Mouse (Mus musculus) ovary, postnatal 36 days (tissue): ENCODE measurements around the gene Dclre1a.
A peak's percentile ranks its signal among the peaks of the same experiment; 100 is the strongest.
"Not testable (repeated sequence)": the region's sequence is repeated elsewhere in the genome, so short reads cannot be mapped to it uniquely, and the experiment has no call there.

ENCODE experiments used
- DNase-seq: peaks from one replicate; pipeline ENCODE4 v3.0.0; 2022; ENCODE audit warnings: low spot score, mixed read lengths

The Dclre1a gene

DNA sequence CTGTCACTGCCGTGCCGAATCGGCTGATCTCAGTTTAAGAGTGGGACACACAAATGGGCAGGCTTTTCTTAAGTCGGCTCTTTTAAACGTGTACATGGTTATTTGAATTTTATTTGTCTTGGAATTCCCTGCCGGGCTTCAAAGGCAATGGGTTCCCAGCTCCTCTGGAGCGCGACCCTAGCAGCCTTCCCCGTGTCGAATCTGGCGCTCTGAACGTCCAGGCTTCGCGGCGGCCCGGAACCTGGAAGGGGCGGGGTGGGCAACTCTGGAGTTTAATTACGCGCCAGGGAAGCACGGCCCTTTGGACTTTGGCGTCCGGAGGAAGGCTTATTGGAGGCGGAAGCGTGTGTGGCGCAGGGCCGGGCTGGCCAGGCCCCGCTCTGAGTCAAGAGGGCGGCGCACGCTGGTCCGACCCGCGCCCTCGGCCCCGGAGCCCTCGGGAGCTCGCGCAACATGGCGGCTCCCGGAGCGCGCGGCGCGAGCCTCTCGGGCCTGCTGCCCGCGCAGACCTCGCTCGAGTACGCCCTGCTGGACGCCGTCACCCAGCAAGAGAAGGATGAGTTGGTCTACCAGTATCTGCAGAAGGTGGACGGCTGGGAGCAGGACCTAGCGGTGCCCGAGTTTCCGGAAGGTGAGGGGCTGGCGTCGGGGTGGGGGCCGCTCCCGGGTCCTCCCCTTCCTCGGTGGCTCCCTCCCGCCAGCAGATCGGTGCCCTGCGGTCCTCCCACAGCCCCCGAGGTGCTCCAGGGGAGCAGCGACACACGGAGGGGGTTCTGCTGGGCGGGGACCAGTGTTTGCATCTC lies 409 bp upstream of the Dclre1a start, which contains the start of gene Nhlrc2:
Gene Nhlrc2, plus strand, starts transcription at position 32 of the 803 bp plus-strand sequence.
- DNase-seq: peak; percentile 85

DNA sequence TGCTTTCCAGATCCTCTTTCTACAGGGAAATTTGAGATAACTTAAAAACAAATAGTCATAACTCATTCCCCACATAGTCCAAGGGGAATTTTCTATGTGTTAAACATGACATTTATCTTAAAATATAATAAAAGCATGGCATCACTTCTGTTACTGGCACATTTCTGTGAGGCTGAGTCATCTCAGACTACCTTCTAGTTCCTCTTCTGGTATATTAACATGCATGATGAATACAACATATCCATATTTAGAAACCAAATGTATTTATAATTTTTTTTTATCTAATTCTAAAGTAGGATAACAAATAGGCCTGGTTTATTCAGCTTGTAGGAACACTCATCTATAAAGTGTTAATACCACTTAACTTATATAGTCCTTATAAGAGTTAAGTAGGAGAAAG lies 2.0 kb downstream of the Dclre1a start:
- no peak for DNase-seq

DNA sequence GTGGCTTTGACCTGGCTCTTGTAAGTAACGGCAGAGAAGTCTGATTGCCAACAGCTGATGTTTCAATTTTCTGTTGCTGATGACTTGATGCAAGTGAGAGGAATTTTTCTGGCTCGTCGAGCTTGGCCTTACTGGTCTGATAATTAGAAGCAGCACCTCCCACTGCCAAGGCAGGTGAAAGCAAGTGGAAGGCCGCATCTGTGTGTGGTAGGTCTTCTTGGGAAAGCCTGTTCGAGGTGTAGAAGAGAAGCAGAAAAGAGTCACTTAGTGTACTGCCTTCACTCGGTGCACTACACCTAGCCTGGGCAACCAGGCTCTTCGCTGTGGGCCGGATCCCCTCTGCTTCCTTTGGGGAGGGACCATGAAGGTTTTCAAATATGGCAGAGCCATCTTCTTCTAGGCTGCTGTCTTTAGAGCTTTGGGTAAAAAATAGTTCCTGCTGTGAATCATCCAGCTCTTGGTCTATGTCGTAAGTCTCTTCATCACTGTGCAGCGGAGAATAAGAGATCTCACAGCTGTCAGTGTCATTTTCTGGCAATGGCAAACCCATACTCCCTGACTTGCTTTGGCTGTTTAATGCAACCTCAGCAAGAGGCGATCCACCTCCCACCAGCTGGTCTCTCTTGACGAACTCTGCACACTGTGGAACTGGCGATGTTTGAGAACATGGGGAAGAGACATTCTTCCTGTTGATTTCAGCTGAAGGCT lies 3.2 kb downstream of the Dclre1a start:
- no peak for DNase-seq

DNA sequence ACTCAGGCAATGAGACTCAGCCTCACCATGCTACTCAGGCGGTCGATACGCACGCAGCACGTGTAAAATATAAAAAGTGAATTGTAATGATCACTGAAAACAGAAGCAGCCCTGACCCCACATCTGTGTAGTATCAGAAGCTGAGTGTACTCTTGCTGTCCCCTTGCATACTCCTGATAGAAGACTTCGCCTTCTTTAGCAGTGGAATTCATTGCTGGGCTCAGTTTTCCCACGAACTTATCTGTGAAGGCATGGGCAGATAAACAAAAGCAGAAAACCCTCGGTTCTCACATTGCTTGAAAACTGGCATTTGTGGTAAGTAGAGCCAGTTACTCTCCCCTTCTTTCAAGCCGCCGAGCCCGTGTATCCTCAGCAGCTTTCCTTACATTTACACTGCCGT lies 4.7 kb downstream of the Dclre1a start:
- DNase-seq: no peak

DNA sequence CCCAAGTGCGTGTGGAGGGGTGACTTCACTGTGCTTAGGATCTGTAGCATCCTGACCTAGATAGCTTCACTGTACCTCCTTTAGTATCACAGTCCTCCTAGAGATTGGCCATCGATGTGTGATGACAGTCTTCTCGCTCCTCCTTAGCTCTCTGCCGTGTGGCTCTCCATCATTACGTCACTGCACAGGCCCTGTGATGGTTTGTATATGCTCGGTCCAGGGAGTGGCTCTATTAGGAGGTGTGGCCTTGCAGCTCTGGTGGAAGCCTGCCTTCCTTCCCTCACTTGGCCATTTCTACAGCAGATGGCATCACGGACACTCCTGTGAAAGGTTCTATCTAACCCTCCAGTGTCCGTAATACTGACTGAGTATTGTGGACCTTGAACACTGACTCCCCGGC lies 12.3 kb downstream of the Dclre1a start:
- no peak for DNase-seq

DNA sequence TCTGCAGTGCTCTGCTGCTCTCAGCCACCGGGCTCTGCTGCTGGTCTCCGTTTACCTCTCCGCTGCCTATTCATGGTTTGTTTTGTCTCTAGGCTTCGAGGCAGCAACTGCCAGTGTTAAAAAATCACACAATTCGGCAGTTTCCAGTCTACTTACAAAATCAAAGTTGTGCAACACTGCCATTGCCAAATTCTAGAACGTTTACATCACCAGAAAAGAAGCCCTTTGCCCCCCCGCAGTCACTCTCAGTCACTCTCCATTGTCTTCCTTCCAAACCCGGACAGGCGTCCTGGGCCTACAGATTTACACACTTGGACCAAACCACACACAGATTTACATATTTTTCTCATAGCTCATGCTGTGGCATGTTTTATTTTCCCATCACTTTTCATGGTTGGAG lies 13.0 kb downstream of the Dclre1a start:
- DNase-seq: no peak

DNA sequence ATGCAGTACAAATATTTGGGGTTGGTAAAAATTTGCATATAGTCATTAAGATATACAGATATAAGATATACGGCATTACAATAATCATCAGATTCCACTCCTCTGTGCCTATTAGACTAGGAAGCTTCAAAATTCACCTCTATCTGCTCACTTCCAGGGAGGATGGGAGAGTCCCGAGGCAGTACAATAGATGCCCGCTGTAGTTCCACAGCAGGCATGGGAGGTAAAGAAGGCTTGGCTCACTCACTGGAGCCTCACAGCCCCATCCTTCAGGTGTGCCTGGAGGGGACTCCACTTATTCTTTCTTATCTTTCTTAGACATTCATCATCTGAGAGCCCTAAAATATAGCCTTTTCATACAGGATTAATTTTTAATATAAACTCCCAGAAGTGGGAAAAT lies 13.7 kb downstream of the Dclre1a start:
- DNase-seq: no peak

DNA sequence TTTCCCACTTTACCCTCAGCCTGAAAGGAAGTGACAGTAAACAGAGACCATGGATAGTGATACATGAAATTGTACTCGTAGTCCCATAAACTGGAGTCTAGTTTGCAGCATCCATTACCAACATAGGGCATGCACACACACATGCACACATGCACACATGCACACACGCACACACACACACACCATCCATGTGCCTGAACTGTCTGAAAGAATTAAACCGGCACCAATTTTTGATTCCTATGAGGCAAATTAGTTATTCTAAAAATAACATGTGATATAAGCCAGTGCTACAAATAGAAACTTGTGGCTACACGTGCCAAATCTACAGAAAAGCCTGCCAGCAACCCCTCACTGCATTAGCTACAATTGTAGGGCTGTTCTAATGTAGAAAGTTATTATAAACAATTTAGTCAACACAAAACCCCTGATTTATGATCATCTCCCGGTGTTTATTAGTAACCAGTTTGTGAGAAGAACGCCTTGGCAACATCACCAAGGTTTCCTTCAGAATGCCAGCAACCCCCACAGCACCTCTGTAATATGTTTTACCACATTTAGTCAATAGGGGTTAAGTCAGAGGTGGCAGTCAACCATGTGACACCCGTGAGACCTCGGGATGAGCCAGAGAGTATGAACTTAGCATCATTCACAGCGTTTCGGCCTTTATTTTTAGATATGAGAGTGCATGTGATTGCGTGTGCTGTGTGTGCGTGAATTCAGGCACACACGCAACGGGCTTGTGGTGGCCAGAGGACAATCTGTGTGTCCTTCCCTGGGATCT lies 14.5 kb downstream of the Dclre1a start:
- no peak for DNase-seq

DNA sequence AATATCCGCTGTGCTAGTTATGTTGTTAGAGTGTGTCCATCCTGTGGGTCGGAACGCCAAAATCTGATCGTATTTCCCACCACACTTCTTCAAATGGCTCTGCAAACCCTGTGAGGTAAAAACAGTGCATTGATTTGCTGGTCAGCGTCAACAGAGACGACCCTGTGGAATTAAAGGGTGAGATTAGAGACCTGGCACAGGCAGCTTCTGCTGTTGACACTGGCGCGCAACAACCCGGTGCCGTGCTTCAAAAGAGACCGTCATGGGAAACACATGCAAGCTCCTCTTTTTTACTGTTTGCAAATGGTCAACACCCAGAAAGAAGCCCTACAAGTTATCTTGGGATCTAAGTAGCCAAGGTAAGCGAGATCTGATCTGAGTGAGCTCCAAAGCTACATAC lies 16.8 kb downstream of the Dclre1a start:
- no peak for DNase-seq

DNA sequence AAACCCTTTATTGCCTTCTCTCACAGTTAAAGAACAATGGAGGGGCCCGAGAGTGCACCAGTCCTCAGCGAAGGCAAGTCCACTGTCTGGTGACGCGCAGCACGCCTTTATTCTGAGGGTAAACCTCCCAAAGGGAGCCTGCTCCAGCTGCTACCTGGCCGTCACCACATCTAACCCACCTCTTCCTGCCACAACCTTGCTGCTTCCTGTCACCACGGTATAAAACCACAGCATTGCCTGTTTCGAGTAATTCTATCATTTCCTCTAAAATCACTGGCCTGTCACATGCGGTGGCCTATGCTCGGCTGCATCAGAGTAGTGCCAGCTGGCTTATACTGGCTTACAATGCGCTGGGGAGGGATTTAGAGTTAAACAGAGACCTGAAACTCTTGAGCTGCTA lies 17.5 kb downstream of the Dclre1a start:
- DNase-seq: not testable (repeated sequence)

DNA sequence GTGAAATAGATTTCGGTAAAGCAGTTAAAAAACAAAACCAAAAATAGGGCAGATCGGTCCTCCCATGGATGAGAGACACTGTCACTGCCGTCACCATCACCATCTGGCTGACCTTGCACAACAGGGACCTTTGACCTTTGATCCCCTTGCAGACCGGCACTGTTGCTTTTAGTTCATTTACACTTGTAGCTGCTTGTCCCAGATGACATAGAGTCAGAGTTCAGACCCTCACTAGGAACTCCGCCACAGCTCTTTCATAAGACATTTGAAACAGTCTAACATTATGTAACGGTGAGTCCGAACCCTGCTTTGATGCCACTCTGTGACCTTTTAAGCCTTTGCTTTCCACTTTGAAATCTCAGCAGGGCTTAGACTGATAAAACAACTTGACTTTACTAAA lies 28.6 kb downstream of the Dclre1a start:
- DNase-seq: not testable (repeated sequence)

DNA sequence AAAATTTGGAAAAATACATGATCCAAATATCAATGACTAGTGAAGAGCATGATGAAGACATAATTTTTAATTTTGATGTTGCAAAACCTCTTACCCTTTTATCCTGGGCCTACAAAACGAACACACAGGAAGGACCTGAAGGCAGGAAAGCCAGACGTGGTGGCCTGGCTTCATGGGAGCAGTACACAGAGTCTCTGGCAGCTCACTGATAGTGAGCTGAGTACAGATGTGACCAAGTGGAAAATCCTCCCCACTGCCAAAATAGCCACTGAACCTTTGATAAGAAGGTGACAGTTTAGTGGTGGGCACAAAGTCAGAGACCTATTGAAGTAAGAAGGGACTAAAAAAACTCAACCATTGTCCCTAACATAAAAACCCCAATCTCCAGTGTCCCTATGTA lies 34.5 kb downstream of the Dclre1a start:
- DNase-seq: not testable (repeated sequence)

DNA sequence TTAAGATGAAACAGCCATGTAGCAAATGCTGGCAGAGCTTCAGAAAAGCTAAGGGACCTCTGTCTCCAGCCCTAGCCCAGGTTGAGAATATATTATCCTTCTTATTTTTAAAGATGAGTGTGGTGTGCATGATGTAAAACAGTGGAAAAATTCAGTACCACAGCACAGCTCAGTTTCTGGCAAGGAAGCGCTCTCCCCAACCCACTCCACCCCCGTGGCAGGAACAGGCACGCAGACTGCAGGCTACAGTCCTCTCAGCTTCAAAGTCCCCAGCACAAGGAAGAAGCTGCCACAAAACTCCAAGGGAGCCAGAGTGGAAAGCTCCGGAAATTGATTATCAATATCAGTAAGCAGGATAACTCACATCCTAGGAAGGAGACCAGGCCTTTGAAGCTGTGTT lies 36.8 kb downstream of the Dclre1a start:
- DNase-seq: not testable (repeated sequence)

DNA sequence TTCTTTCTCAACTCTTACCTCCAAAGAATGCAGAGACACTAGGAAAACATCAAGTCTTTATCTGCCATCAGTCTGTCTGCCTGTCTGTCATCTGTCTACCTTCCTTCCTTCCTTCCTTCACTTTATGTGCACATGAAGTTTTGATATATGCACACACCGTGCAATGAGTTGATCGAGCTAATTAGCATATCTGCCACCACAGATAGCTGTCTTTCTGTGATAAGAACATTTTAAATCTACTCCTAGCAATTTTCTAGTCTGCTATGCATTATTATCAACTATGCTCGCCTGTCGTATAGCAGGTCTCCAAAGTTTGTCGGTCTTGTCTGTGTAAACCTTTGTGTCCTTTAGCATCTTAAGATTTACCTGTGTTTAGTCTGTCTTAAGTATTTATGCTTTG lies 44.5 kb downstream of the Dclre1a start:
- not testable (repeated sequence) for DNase-seq

DNA sequence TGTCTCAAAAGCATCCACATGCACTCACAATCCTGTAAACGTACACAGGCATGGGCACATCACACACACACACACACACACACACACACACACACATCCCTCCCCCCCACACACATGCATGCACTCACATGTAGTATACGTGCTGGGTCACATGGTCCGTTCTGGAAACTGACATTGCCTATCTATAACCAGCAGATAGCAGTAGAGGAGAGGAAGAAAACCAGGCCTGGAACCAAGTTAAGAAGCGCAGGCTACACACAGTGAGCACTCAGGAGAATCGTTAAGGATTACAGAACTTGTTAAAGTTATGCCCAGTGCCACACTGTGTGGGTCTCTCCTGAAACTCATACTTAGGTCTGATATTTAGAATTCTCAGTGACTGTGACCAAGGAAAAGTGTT lies 45.0 kb downstream of the Dclre1a start:
- DNase-seq: not testable (repeated sequence)

DNA sequence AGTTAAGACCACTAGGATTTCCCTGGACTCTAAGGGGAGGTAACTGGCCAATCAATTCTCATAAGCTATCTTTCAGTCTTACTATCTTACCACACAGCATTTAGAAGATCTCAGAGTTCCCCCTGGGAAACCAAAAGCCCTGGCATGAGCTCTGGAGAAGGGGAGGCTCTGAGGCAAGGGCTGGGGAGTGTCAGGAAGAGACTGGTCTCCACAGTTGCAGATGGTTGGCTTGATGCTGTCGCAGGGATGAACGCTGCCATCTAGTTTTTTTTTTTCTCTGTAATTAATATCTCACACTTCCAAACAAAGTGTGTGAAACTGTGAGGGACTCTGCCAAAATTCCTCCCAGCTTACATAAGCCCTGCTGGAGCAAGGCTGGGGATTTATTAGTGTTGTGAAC lies 53.9 kb downstream of the Dclre1a start:
- DNase-seq: not testable (repeated sequence)

DNA sequence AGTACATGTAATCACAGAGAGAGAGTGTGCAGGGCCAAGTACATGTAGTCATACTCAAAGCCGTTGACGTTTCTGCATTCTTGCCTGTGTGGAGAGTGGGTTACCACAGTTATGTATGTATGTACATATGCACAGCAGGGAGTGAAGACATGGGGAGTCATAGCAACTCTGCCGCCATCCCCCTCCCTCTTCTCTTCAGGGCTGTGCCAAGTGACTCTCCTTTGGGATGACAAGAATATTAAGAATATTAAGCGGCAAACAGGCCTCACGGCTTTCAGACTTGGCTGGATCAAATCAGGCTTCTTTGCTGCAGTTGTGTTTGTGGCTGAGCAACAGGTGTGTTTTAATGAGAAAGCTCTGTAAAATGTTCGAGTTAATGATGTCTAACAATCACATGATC lies 58.4 kb downstream of the Dclre1a start:
- DNase-seq: no peak

DNA sequence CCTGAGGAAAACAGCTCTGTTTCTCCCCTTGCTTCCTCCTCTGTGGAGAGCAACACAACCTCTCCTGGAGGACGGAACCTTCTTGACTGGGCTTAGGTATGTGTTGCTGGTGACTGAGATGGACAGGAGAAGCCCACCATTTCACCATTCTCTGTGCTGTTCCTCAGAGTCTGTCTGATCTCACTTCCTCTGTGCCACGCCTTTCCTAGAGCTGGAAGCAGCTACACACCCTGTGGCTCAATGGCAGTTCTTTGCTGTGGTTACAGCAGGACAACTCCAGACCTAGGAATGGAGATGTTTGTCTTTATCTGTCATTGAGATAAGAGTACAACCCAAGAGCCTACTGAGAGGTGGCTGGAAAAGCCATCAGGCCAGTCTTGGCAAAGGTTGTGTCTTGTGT lies 60.7 kb downstream of the Dclre1a start:
- no peak for DNase-seq

DNA sequence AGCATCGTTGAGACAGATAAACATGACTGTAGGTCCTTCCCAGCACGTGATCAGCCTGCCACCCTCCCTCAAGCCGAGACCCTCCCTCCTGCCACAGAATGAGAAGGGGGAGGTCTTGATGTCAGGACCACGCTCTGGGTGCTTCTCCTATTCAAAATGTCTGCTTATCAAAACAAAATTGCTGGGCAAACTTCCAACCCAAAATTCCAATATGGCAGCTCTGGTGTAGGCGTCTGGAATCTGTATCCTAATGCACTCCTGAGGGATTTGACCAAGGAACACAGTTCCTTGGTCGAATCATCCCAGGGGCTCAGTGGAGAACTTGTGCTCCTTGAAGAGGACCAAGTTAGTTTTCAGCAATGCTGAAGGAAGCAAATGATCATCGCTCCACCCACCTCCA lies 61.1 kb downstream of the Dclre1a start:
- no peak for DNase-seq

DNA sequence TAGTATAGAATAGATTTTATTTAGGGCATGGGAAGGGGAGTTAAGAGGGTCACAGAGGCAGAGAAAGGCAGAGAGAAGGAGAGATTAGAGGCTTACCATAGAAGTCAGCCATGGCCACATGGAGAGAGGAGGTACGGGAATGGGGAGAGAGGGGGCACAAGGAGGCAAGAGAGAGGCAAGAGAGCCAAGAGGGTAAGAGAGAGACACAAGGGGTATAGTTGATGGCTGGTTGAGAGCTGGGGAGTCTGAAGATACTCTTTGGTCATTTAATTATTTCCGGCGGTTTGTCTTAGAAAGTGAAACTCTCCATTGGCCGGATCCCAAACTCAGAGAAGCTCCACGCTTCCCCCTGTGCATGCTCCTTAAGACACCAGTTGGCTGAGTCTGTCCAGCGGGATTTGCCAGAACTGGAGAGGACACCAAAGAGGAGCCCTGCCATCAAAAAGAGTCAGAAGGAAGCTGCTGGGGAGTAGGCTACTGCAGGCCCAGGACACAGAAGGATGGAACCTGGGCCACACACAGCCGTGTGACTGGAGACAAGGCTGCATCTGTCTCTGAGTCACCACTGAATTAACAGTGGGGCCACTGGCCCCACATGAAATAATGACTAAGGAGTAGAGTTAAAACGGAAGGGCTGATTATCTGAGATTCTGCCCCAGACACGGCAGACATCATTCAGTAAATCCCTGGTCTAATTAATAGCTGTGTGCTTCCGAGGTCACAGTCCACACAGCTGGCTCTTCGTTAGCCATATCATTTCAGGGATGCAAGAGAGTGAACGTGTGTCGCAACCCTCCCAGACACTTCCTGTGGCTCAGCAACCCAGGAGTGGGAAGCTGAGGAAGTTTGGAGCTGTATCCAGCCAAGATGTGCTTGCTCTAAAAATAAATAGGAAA lies 62.4 kb downstream of the Dclre1a start:
- DNase-seq: no peak

DNA sequence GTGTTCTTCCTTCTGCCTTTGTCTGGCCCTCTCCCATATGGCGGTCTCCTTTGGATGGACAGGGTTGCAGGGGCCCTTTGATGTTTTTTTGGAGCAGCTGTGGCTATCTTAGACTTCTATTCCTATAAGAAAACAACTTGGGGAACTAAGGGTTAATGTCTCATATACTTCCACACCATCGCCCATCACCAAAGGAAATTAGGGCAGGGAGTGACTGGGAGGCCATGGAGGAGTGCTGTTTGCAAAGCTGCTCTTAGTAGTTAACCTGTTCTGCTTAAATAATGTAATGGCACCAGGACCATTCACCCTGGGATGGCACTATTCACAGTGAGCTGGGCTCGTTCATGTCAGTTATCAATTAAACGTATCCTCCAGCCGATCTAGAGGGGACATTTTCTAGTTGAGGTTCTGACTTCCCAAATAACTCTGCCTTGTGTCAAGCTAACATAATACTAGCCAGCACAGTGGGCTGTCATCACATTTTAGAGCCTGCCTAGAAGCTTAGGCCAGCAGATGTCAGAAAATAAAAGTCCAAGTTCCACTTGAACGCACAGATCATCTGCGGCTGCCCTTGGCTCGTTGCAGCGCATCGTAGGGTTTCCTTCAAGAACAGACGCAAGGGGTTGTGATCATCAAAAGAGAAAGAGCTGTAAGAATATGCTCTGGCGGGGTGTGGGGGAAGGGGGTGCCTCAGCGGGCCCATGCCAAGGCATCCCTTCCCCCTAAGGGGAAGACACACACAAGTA lies 63.2 kb downstream of the Dclre1a start:
- no peak for DNase-seq
